In the genomic region with DNA sequence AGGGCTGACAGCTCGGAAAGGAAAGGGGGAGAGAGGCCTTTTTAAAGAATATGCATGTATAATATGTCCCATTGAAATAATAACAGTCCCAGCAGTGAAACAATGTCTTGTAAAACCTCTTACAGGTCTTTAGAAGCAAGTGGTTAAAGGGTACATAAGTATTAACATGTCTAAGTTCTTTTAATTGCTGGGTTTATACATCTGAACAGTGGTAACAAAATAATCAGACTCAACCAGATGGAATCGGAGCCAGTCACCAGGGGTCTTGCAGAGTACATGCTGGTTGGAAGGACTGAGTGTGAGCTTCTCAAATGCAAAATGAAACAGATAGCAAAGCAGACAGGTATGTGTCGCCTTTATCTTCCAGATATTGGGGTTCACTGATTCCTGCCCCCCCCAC, we compare ENCODE assay signal across 26 mouse cellular contexts.
DNase-seq lines count a peak whose midpoint lies in the region; ATAC-seq lines count a peak whose summit lies in the region.
"Had no signal": no experiment of that assay in that cellular context is flagged by ENCODE, and none has a peak within 500 bp of the region (broad histone marks: within the 10 kb centered on the region; RNA-seq: fewer than 3 reads in every experiment).

No protein-coding gene starts in this region.

- peak; percentile 6 for DNase-seq in left cerebral cortex, postnatal 4 days
- DNase-seq in left cerebral cortex, adult 8-10 months (ENCODE audit: low spot score in 2 of 2), result no peak
- DNase-seq in limb, embryonic 10.5 days (ENCODE audit: low spot score), result no peak
- DNase-seq in kidney, adult 11 months, result no peak
- no peak for DNase-seq in lung, postnatal 4 days
- DNase-seq in retina, embryonic 14.5 days (ENCODE audit: low spot score), result no peak
- DNase-seq: adrenal gland, postnatal 25 days; B cell, adult 2 months; heart, postnatal 14 days; kidney, adult 18-20 months; kidney, postnatal 36 days; liver, postnatal 0 days; right cerebral cortex, adult 18-20 months; spleen, adult 18-20 months; thymus, adult 18-20 months; thymus, postnatal 25 days had no signal

- H3K27ac ChIP-seq in forebrain, embryonic 15.5 days (replicated peaks), result no peak overlapping the region
- 0 out of 2 replicates have a peak overlapping the region, but pooled peaks have one; percentile 20 for H3K27ac ChIP-seq in limb, embryonic 10.5 days
- H3K27ac ChIP-seq: embryonic facial prominence, embryonic 15.5 days; hindbrain, embryonic 10.5 days; hindbrain, embryonic 15.5 days; layer of hippocampus, adult 2 months; liver, embryonic 12.5 days; macrophage; midbrain, embryonic 13.5 days; neural tube, embryonic 15.5 days had no signal

- no peaks in the 10 kb centered on the region for H3K9me3 ChIP-seq in forebrain, embryonic 15.5 days
- H3K9me3 ChIP-seq in limb, embryonic 10.5 days (replicated peaks), result no peaks in the 10 kb centered on the region
- H3K9me3 ChIP-seq: embryonic facial prominence, embryonic 15.5 days; hindbrain, embryonic 10.5 days; hindbrain, embryonic 15.5 days; liver, embryonic 12.5 days; midbrain, embryonic 13.5 days; neural tube, embryonic 15.5 days had no signal

- no peaks in the 10 kb centered on the region for H3K27me3 ChIP-seq in forebrain, embryonic 15.5 days
- peaks cover 51% of the 10 kb centered on the region; the same call in 1 of the 2 replicates for H3K27me3 ChIP-seq in limb, embryonic 10.5 days (ENCODE audit: low read depth, poor library complexity, severe bottlenecking)
- H3K27me3 ChIP-seq: embryonic facial prominence, embryonic 15.5 days; hindbrain, embryonic 15.5 days; liver, embryonic 12.5 days; midbrain, embryonic 13.5 days; neural tube, embryonic 15.5 days had no signal

- H3K4me1 ChIP-seq in forebrain, embryonic 15.5 days, result peaks cover 11% of the 10 kb centered on the region
- peaks cover 24% of the 10 kb centered on the region for H3K4me1 ChIP-seq in limb, embryonic 10.5 days
- H3K4me1 ChIP-seq: embryonic facial prominence, embryonic 15.5 days; hindbrain, embryonic 10.5 days; liver, embryonic 12.5 days; midbrain, embryonic 13.5 days had no signal

- H3K4me3 ChIP-seq in forebrain, embryonic 15.5 days, result no peak overlapping the region
- no peak overlapping the region for H3K4me3 ChIP-seq in limb, embryonic 10.5 days
- H3K4me3 ChIP-seq: embryonic facial prominence, embryonic 15.5 days; hindbrain, embryonic 10.5 days; hindbrain, embryonic 15.5 days; layer of hippocampus, adult 2 months; liver, embryonic 12.5 days; midbrain, embryonic 13.5 days; neural tube, embryonic 15.5 days had no signal

- WGBS in forebrain, embryonic 15.5 days, result 29% methylated on average over 3 of the region's 3 CpGs
- WGBS in limb, embryonic 10.5 days, result 44% methylated on average over 3 of the region's 3 CpGs

- intact Hi-C loops in left cerebral cortex, postnatal 4 days (cut with DNase I), result no loop called here

- no peak overlapping the region for H3K4me2 ChIP-seq in forebrain, embryonic 15.5 days (replicated peaks)
- H3K4me2 ChIP-seq: embryonic facial prominence, embryonic 15.5 days; hindbrain, embryonic 15.5 days; liver, embryonic 12.5 days; midbrain, embryonic 13.5 days; neural tube, embryonic 15.5 days had no signal

- H3K36me3 ChIP-seq in forebrain, embryonic 15.5 days, result no peaks in the 10 kb centered on the region
- H3K36me3 ChIP-seq in limb, embryonic 10.5 days, result no peaks in the 10 kb centered on the region
- H3K36me3 ChIP-seq: embryonic facial prominence, embryonic 15.5 days; hindbrain, embryonic 10.5 days; hindbrain, embryonic 15.5 days; liver, embryonic 12.5 days; midbrain, embryonic 13.5 days; neural tube, embryonic 15.5 days had no signal

- no peak overlapping the region for H3K9ac ChIP-seq in forebrain, embryonic 15.5 days (replicated peaks)
- H3K9ac ChIP-seq: embryonic facial prominence, embryonic 15.5 days; hindbrain, embryonic 15.5 days; liver, embryonic 12.5 days; liver, postnatal 0 days; midbrain, embryonic 13.5 days; neural tube, embryonic 15.5 days had no signal

- peak; percentile 75 for ATAC-seq in forebrain, embryonic 15.5 days (replicated peaks)
- ATAC-seq: inflammation-experienced regulatory T-cells, adult 6 months; liver, embryonic 12.5 days; liver, postnatal 0 days; midbrain, embryonic 13.5 days had no signal
